In the genomic region with DNA sequence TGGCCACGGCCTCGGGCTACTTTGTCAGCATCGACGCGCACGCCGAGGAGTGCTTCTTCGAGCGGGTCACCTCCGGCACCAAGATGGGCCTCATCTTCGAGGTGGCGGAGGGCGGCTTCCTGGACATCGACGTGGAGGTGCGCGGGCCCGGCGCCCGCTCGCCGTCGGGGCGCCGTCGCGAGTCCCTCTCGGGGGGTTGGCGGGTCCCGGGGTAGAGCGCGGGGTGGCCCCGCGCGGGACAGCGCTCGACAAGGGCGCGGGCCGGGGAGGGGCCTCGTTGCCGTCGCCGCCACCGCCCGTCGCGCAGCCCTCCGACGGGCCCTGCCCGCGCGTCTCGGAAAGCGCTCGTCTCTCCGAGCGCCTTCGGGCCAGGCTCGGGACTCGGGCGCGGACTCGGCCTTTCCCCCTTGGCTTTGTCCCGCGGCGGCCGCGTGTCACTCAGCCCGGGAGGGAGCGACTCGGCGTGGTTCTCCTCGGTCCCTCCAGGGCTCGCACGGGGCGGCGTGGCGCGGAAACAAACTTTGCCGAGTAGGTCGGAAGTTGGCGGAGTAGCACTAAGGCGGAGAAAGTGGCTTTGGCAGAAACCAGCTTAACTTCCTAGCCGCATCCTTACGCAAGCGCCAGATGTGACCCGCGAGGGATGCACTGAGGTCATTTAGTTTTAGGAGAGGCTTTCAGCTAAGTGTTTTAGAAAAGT, we compare ENCODE assay signal across 8 mouse cellular contexts. TPM values are rescaled to one million over a fixed set of nuclear protein-coding genes. Genes with fewer than 3 reads are reported as not detected.
DNase-seq lines count a peak whose midpoint lies in the region; ATAC-seq and TF ChIP-seq lines count a peak whose summit lies in the region.

No protein-coding gene starts in this region.

- in situ Hi-C loops in ES-E14 (cut with MboI; ENCODE audit: low sequenced_read_pairs in 2 of 2, unreplicated experiment in 2 of 2) = no loop called here

- H3K9ac ChIP-seq in ES-E14 (ENCODE audit: insufficient read depth, low read depth, low read length, poor library complexity, severe bottlenecking) = peak overlapping the region; percentile 94
- peak overlapping the region; percentile 86 for H3K9ac ChIP-seq in forebrain, embryonic 11.5 days (ENCODE audit: low read length)

- H3K27me3 ChIP-seq in forebrain, embryonic 11.5 days (ENCODE audit: control insufficient read depth, insufficient read depth, low read length) = no peaks in the 10 kb centered on the region

- H3K4me2 ChIP-seq in forebrain, embryonic 11.5 days (ENCODE audit: low read depth, low read length, severe bottlenecking) = peak overlapping the region; percentile 74

- H3K36me3 ChIP-seq in ES-E14 (ENCODE audit: control insufficient read depth, insufficient read depth, low read length, poor library complexity, severe bottlenecking) = peaks cover 17% of the 10 kb centered on the region
- H3K36me3 ChIP-seq in forebrain, embryonic 11.5 days (ENCODE audit: control insufficient read depth, insufficient read depth, low read length) = peaks cover 2% of the 10 kb centered on the region

- under 1% methylated on average over 76 of the region's 89 CpGs for WGBS in bone marrow, adult 2 months
- WGBS in forebrain, embryonic 11.5 days = under 1% methylated on average over 59 of the region's 89 CpGs

- no peak for DNase-seq in ES-E14 (ENCODE audit: low read depth, low spot score)
- DNase-seq in forebrain, embryonic 11.5 days (ENCODE audit: low spot score) = peak; percentile 75
- peak; percentile 69 for DNase-seq in heart, postnatal 25 days (ENCODE audit: low spot score)
- DNase-seq in layer of hippocampus, postnatal 36 days = peak; percentile 38 to 63
- peak; percentile 65 for DNase-seq in right cerebral cortex, postnatal 14 days
- peak; percentile 74 for DNase-seq in urinary bladder, postnatal 14 days (ENCODE audit: low spot score)

- intact Hi-C loops in heart, postnatal 25 days (cut with DNase I) = no loop called here

- H3K27ac ChIP-seq in ES-E14 (ENCODE audit: insufficient read depth, low read depth, low read length, poor library complexity, severe bottlenecking) = peak overlapping the region; percentile 81; the same call in 1 of the 2 replicates
- peak overlapping the region; percentile 99 for H3K27ac ChIP-seq in bone marrow, adult 2 months (ENCODE audit: control insufficient read depth, insufficient read depth, low read depth, low read length, poor library complexity)
- no peak overlapping the region for H3K27ac ChIP-seq in forebrain, embryonic 11.5 days (ENCODE audit: low read depth, low read length)

- no peaks in the 10 kb centered on the region for H3K9me3 ChIP-seq in ES-E14 (ENCODE audit: control insufficient read depth, insufficient read depth, low read depth, low read length)
- H3K9me3 ChIP-seq in forebrain, embryonic 11.5 days (ENCODE audit: control insufficient read depth, low read length) = no peaks in the 10 kb centered on the region

- H3K4me3 ChIP-seq in ES-E14 (ENCODE audit: insufficient read depth in 1 of 2, low read depth in 1 of 2, low read length in 2 of 2, poor library complexity in 1 of 2, severe bottlenecking in 1 of 2) = peak overlapping the region; percentile 92 to 99
- H3K4me3 ChIP-seq in bone marrow, adult 2 months (replicated peaks; ENCODE audit: control insufficient read depth, low read depth, low read length) = peak overlapping the region; percentile 66
- H3K4me3 ChIP-seq in forebrain, embryonic 11.5 days (ENCODE audit: low read depth, low read length) = peak overlapping the region; percentile 93

- TF ChIP-seq CTCF in bone marrow, adult 2 months (IDR thresholded peaks at IDR 0.05; ENCODE audit: control insufficient read depth, insufficient read depth, low read length) = no peak

- no peak; the same call in 1 of the 2 replicates for TF ChIP-seq POLR2A in bone marrow, adult 2 months (IDR thresholded peaks at IDR 0.05; ENCODE audit: borderline replicate concordance, control insufficient read depth, low read depth, low read length)

- peak; percentile 77 for ATAC-seq in forebrain, embryonic 11.5 days (replicated peaks; ENCODE audit: low FRiP score)
- ATAC-seq in megakaryocyte progenitor cell, adult 5-6 weeks (replicated peaks; ENCODE audit: poor library complexity) = peak; percentile 38

- peaks cover 0 to 5% of the 10 kb centered on the region in 2 experiments; a peak in 1 of 4 replicates for H3K4me1 ChIP-seq in ES-E14 (ENCODE audit: control insufficient read depth in 2 of 2, insufficient read depth in 2 of 2, low read length in 2 of 2, poor library complexity in 1 of 2)
- H3K4me1 ChIP-seq in bone marrow, adult 2 months (ENCODE audit: control insufficient read depth, insufficient read depth, low read length) = no peaks in the 10 kb centered on the region; the same call in 1 of the 2 replicates
- peaks cover 3% of the 10 kb centered on the region; the same call in 1 of the 2 replicates for H3K4me1 ChIP-seq in forebrain, embryonic 11.5 days (replicated peaks; ENCODE audit: control insufficient read depth, insufficient read depth, low read length)

TF ChIP-seq in ES-E14, 5 proteins besides CTCF, POLR2A, EP300 and RAD21:
- TF ChIP-seq MAFK (IDR thresholded peaks at IDR 0.05; ENCODE audit: insufficient read depth, low read depth, low read length) (no peak), ZNF384 (IDR thresholded peaks at IDR 0.05; ENCODE audit: low read depth, low read length) (no peak)

RNA-seq across cellular contexts. Expression of gene Tmed2, which starts 0.6 kb away (rescaled TPM):
- 212 and 224 TPM in 2 replicates for total RNA-seq in ES-E14 (2012; rRNA removed)
- polyA plus RNA-seq in bone marrow, adult 2 months (2011; ENCODE audit: insufficient read depth, insufficient read length, low replicate concordance, missing spikeins) = 117 TPM in 2 replicates
- polyA plus RNA-seq in forebrain, embryonic 11.5 days (2014; fragmentation: Nextera tagmentation; extraction: Ambion mirVana) = 445 and 465 TPM in 2 replicates
- 100 to 1,000 TPM; 165 to 178 TPM for total RNA-seq in heart, postnatal 25 days (2021)
- total RNA-seq in layer of hippocampus, postnatal 36 days (2021) = 100 to 1,000 TPM; 102 to 106 TPM
- 851 and 960 TPM in 2 replicates for total RNA-seq in megakaryocyte progenitor cell, adult 5-6 weeks (2015)
- 795 and 1,001 TPM in 2 replicates for total RNA-seq in megakaryocyte progenitor cell, adult 5-6 weeks (2017)

RNA-seq across cellular contexts. Expression of gene Rilpl1, which starts 9.9 kb away (rescaled TPM):
- total RNA-seq in ES-E14 (2012; rRNA removed) = 8.6 and 10.1 TPM in 2 replicates
- polyA plus RNA-seq in bone marrow, adult 2 months (2011; ENCODE audit: insufficient read depth, insufficient read length, low replicate concordance, missing spikeins) = 1.4 and 6.2 TPM in 2 replicates
- polyA plus RNA-seq in forebrain, embryonic 11.5 days (2014; fragmentation: Nextera tagmentation; extraction: Ambion mirVana) = 21.6 and 24.1 TPM in 2 replicates
- 100 to 1,000 TPM; 191 to 222 TPM for total RNA-seq in heart, postnatal 25 days (2021)
- 10 to 100 TPM; 68.7 to 72.1 TPM for total RNA-seq in layer of hippocampus, postnatal 36 days (2021)
- total RNA-seq in megakaryocyte progenitor cell, adult 5-6 weeks (2015) = 0.54 TPM in 1 of 2 replicates, not detected in the other
- 0.21 and 0.61 TPM in 2 replicates for total RNA-seq in megakaryocyte progenitor cell, adult 5-6 weeks (2017)

RNA-seq across cellular contexts. Expression of gene Ddx55, which starts 11.6 kb away (rescaled TPM):
- total RNA-seq in ES-E14 (2012; rRNA removed) = 22.8 and 30.7 TPM in 2 replicates
- polyA plus RNA-seq in bone marrow, adult 2 months (2011; ENCODE audit: insufficient read depth, insufficient read length, low replicate concordance, missing spikeins) = 11.7 and 22.9 TPM in 2 replicates
- polyA plus RNA-seq in forebrain, embryonic 11.5 days (2014; fragmentation: Nextera tagmentation; extraction: Ambion mirVana) = 16.5 and 18.3 TPM in 2 replicates
- total RNA-seq in heart, postnatal 25 days (2021) = 1 to 10 TPM; 5.4 to 6.0 TPM
- total RNA-seq in layer of hippocampus, postnatal 36 days (2021) = 10 to 100 TPM; 23.3 to 28.3 TPM
- total RNA-seq in megakaryocyte progenitor cell, adult 5-6 weeks (2015) = 13.7 and 15.3 TPM in 2 replicates
- total RNA-seq in megakaryocyte progenitor cell, adult 5-6 weeks (2017) = 15.2 and 15.7 TPM in 2 replicates

RNA-seq across cellular contexts. Expression of gene Eif2b1, which starts 37.9 kb away (rescaled TPM):
- total RNA-seq in ES-E14 (2012; rRNA removed) = 51.5 and 60.4 TPM in 2 replicates
- 14.9 and 16.6 TPM in 2 replicates for polyA plus RNA-seq in bone marrow, adult 2 months (2011; ENCODE audit: insufficient read depth, insufficient read length, low replicate concordance, missing spikeins)
- polyA plus RNA-seq in forebrain, embryonic 11.5 days (2014; fragmentation: Nextera tagmentation; extraction: Ambion mirVana) = 74.5 and 84.0 TPM in 2 replicates
- total RNA-seq in heart, postnatal 25 days (2021) = 10 to 100 TPM; 27.8 to 33.3 TPM
- 10 to 100 TPM; 36.1 to 40.6 TPM for total RNA-seq in layer of hippocampus, postnatal 36 days (2021)
- 45.9 and 53.7 TPM in 2 replicates for total RNA-seq in megakaryocyte progenitor cell, adult 5-6 weeks (2015)
- total RNA-seq in megakaryocyte progenitor cell, adult 5-6 weeks (2017) = 26.1 and 40.1 TPM in 2 replicates

RNA-seq across cellular contexts. Expression of gene Gtf2h3, which starts 37.9 kb away (rescaled TPM):
- 71.5 and 74.1 TPM in 2 replicates for total RNA-seq in ES-E14 (2012; rRNA removed)
- 7.8 and 8.3 TPM in 2 replicates for polyA plus RNA-seq in bone marrow, adult 2 months (2011; ENCODE audit: insufficient read depth, insufficient read length, low replicate concordance, missing spikeins)
- polyA plus RNA-seq in forebrain, embryonic 11.5 days (2014; fragmentation: Nextera tagmentation; extraction: Ambion mirVana) = 80.6 and 83.2 TPM in 2 replicates
- total RNA-seq in heart, postnatal 25 days (2021) = 10 to 100 TPM; 19.8 to 22.6 TPM
- total RNA-seq in layer of hippocampus, postnatal 36 days (2021) = 10 to 100 TPM; 30.0 to 32.4 TPM
- total RNA-seq in megakaryocyte progenitor cell, adult 5-6 weeks (2015) = 13.8 and 16.2 TPM in 2 replicates
- 29.7 and 37.5 TPM in 2 replicates for total RNA-seq in megakaryocyte progenitor cell, adult 5-6 weeks (2017)
